Mouse (Mus musculus) C2C12 (cell line): ENCODE measurements at regions not wholly inside any gene's neighbourhood (a gene's known extent, or its start where the extent isn't known, plus 50 kb on each side); places are given as distances from the start of the nearest gene placed in this dataset.

Source experiments
- H3K27me3 ChIP-seq: one replicate; pipeline ENCODE4 v1.6.1; 2011; ENCODE audit not compliant: control insufficient read depth, insufficient read depth, insufficient read length
- H3K36me3 ChIP-seq: one replicate; pipeline ENCODE4 v1.6.1; 2011; ENCODE audit not compliant: control insufficient read depth, insufficient read depth
- H3K4me3 ChIP-seq: one replicate; pipeline ENCODE4 v1.5.1; 2011; ENCODE audit warnings: mild to moderate bottlenecking, control low read depth; ENCODE audit not compliant: poor library complexity, insufficient read depth, severe bottlenecking
- H3K79me2 ChIP-seq: one replicate; pipeline ENCODE4 v1.6.1; 2011; ENCODE audit not compliant: control insufficient read depth, insufficient read depth
- H3K79me3 ChIP-seq: one replicate; pipeline ENCODE4 v1.6.1; 2011; ENCODE audit warnings: low read depth, control low read depth
- H3ac ChIP-seq: one replicate; pipeline ENCODE3; 2011; ENCODE audit warnings: low read depth; ENCODE audit not compliant: control insufficient read depth, insufficient read length
- CEBPB ChIP-seq: IDR thresholded peaks from one replicate; pipeline ENCODE4 v1.6.1; 2011; ENCODE audit warnings: low read depth, mild to moderate bottlenecking, control low read depth, moderate library complexity
- CTCF ChIP-seq: IDR thresholded peaks from one replicate; pipeline ENCODE4 v1.5.1; 2011; ENCODE audit not compliant: control insufficient read depth, insufficient read depth, insufficient read length
- FOSL1 ChIP-seq: IDR thresholded peaks from one replicate; pipeline ENCODE4 v1.8.0; 2011; ENCODE audit warnings: mild to moderate bottlenecking, low read length; ENCODE audit not compliant: poor library complexity, insufficient read depth, severe bottlenecking
- MAX ChIP-seq: IDR thresholded peaks from one replicate; pipeline ENCODE4 v1.6.1; 2011; ENCODE audit warnings: mild to moderate bottlenecking, control low read depth
- MYOD1 ChIP-seq: IDR thresholded peaks from one replicate; pipeline ENCODE4 v1.6.1; 2011; ENCODE audit warnings: low read depth; ENCODE audit not compliant: control insufficient read depth, insufficient read length
- MYOG ChIP-seq: IDR thresholded peaks from one replicate; pipeline ENCODE4 v1.6.1; 2011; ENCODE audit not compliant: control insufficient read depth, insufficient read length; ENCODE audit errors: extremely low read depth
- USF1 ChIP-seq: IDR thresholded peaks from one replicate; pipeline ENCODE4 v1.6.1; 2011; ENCODE audit warnings: low read depth, mild to moderate bottlenecking, control low read depth, moderate library complexity

- H3ac ChIP-seq: no peak overlapping the region
- no peaks in the 10 kb centered on the region for H3K27me3 ChIP-seq
- no peaks in the 10 kb centered on the region for H3K79me3 ChIP-seq
- no peaks in the 10 kb centered on the region for H3K36me3 ChIP-seq
- TF ChIP-seq MYOD1: no peak
- TF ChIP-seq MAX: no peak
- no peak for TF ChIP-seq MYOG
- TF ChIP-seq CEBPB: no peak
- no peak for TF ChIP-seq USF1
- no peak for TF ChIP-seq FOSL1
- TF ChIP-seq CTCF: no peak
- no peak overlapping the region for H3K4me3 ChIP-seq
- no peaks in the 10 kb centered on the region for H3K79me2 ChIP-seq
Measured at GRCm38 (mm10) chr11:19119927-19120827, 101.4 kb upstream of the Meis1 start.

- Histone ChIP-seq H3K27me3 (no peaks in the 10 kb centered on the region), H3ac (no peak overlapping the region), H3K4me3 (no peak overlapping the region), H3K36me3 (no peaks in the 10 kb centered on the region), H3K79me3 (no peaks in the 10 kb centered on the region), H3K79me2 (no peaks in the 10 kb centered on the region)
- TF ChIP-seq CEBPB (no peak), MYOG (no peak), MAX (no peak), FOSL1 (no peak), CTCF (no peak), MYOD1 (no peak), USF1 (no peak)
Measured at GRCm38 (mm10) chr11:19120871-19121270, 102.1 kb upstream of the Meis1 start.

- Histone ChIP-seq H3K79me3 (no peaks in the 10 kb centered on the region), H3K4me3 (no peak overlapping the region), H3K79me2 (no peaks in the 10 kb centered on the region), H3K27me3 (no peaks in the 10 kb centered on the region), H3K36me3 (no peaks in the 10 kb centered on the region), H3ac (no peak overlapping the region)
- TF ChIP-seq MYOG: no peak
- TF ChIP-seq MAX: no peak
- no peak for TF ChIP-seq FOSL1
- no peak for TF ChIP-seq CEBPB
- TF ChIP-seq MYOD1: no peak
- no peak for TF ChIP-seq CTCF
- no peak for TF ChIP-seq USF1
Measured at GRCm38 (mm10) chr11:19135375-19136050, 116.7 kb upstream of the Meis1 start.

- Histone ChIP-seq H3K36me3 (no peaks in the 10 kb centered on the region), H3K27me3 (no peaks in the 10 kb centered on the region), H3K4me3 (no peak overlapping the region), H3ac (no peak overlapping the region), H3K79me3 (no peaks in the 10 kb centered on the region), H3K79me2 (no peaks in the 10 kb centered on the region)
- no peak for TF ChIP-seq MAX
- TF ChIP-seq FOSL1: no peak
- TF ChIP-seq MYOD1: no peak
- no peak for TF ChIP-seq MYOG
- no peak for TF ChIP-seq USF1
- no peak for TF ChIP-seq CEBPB
- no peak for TF ChIP-seq CTCF
Measured at GRCm38 (mm10) chr11:19138423-19138822, 119.6 kb upstream of the Meis1 start.

GRCm38 (mm10) chr11:19138831-19139230, 120.0 kb upstream of the Meis1 start:
- Histone ChIP-seq H3ac (no peak overlapping the region), H3K79me3 (no peaks in the 10 kb centered on the region), H3K27me3 (no peaks in the 10 kb centered on the region), H3K4me3 (no peak overlapping the region), H3K36me3 (no peaks in the 10 kb centered on the region), H3K79me2 (no peaks in the 10 kb centered on the region)
- no peak for TF ChIP-seq CTCF
- no peak for TF ChIP-seq CEBPB
- no peak for TF ChIP-seq MAX
- TF ChIP-seq MYOG: no peak

- H3K79me3 ChIP-seq: no peaks in the 10 kb centered on the region
- H3K27me3 ChIP-seq: no peaks in the 10 kb centered on the region
- H3ac ChIP-seq: no peak overlapping the region
- no peak overlapping the region for H3K4me3 ChIP-seq
- H3K36me3 ChIP-seq: no peaks in the 10 kb centered on the region
- no peak for TF ChIP-seq MYOD1
- TF ChIP-seq MYOG: no peak
- H3K79me2 ChIP-seq: no peaks in the 10 kb centered on the region
Measured at GRCm38 (mm10) chr11:19143267-19144000, 124.6 kb upstream of the Meis1 start.
